Mouse (Mus musculus): ENCODE data around the gene Bcl2l2.

Bcl2l2 gene

DNA sequence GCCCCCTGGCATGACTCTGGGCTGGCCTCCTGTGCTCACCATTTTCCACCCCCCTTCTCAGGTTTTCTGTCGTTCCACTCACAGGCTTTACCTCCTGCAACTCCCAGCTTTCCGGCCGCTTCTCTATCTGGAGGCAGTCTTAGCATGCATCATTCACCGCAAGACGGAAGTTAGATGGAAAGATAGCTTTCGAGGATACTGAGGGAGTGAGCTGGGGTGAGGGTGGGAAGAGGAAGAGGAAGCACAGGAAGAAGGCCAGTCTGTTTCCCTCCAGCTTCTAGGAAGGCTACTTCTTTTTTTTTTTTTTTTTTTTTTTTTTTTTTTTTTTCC, 53.6 kb downstream of the Bcl2l2 start:
- DNase-seq (ENCODE audit: low spot score): no peak

DNA sequence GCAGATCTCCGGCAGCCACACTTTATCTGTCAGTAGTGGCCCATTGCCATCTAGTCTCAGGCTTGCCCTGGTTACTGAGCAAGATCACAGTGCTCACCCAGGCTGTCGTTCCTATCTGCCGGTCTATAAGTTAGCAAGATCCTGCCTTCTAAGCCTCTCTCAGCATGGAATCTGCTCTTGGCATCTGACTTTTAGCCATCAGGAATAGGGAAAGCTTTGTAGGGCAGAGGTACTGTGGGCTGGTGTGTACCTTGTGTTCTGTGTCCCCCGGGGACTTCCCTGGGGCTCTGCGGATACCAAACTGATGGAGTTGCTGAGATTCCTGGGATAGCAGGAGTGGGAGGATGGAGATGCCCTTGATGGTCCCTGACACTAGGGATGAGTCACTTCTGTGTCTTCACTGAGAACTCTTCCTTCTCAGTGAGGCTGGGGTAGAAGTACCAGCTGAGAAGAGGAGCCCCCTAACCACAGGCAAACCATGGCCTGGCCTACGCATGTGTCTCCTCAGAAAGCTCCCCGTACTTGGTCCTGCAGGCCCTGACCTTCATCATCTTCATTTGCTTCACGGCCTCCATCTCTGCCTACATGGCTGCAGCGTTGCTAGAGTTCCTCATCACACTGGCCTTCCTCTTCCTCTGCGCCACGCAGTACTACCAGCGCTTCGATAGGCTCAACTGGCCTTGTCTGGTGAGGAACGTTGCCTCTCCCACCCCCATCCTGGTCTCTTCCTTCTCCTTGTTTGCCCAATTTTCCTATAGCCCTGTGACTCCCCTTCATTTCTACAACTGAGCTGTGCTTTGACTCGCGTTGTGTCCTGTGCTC, 54.4 kb downstream of the Bcl2l2 start:
- no peak for DNase-seq (ENCODE audit: low spot score)
